ENCODE assay signal across 19 mouse cellular contexts in the genomic region with DNA sequence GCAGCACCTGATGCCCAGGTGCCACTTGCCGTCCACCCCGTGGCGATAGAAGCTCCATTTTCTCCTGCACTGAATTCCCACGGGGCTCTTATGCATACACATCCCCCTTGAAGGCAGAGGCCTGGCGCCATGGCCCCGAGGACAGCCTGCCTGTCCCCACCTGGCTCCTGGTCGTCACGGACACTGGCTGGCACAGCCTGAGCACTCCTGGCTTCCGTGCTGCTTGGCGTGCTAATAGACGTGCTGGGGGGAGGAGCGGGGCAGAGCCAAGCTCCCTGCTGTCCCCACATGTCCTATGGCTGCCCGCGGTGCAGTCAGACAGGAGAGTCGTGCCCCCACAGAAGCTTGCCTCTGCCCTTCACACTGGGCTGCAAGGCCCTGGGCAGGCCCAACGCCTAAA. TPM values are rescaled to one million over a fixed set of nuclear protein-coding genes. Genes with fewer than 3 reads are reported as not detected.
A peak's percentile ranks its signal among the peaks of the same experiment; 100 is the strongest.
DNase-seq lines count a peak whose midpoint lies in the region; ATAC-seq and TF ChIP-seq lines count a peak whose summit lies in the region.
"Had no signal": no experiment of that assay in that cellular context is flagged by ENCODE, and none has a peak within 500 bp of the region (broad histone marks: within the 10 kb centered on the region; RNA-seq: fewer than 3 reads in every experiment).

No protein-coding gene starts in this region.

- 93% methylated on average over 16 of the region's 16 CpGs for WGBS in liver, embryonic 15.5 days (ENCODE audit: insufficient replicate concordance)
- 88% methylated on average over 15 of the region's 16 CpGs for WGBS in kidney, adult 2 months

- no peaks in the 10 kb centered on the region for H3K9me3 ChIP-seq in liver, embryonic 15.5 days (replicated peaks)
- H3K9me3 ChIP-seq: forebrain, embryonic 12.5 days; heart, embryonic 12.5 days; intestine, embryonic 15.5 days; limb, embryonic 10.5 days; neural tube, embryonic 12.5 days had no signal

- H3K4me1 ChIP-seq in liver, embryonic 15.5 days (replicated peaks), result peaks cover 51% of the 10 kb centered on the region
- H3K4me1 ChIP-seq in kidney, adult 2 months (ENCODE audit: control insufficient read depth, insufficient read depth, low read length), result no peaks in the 10 kb centered on the region
- H3K4me1 ChIP-seq: forebrain, embryonic 12.5 days; heart, embryonic 12.5 days; intestine, embryonic 15.5 days; limb, embryonic 10.5 days; neural tube, embryonic 12.5 days had no signal

- peaks cover 86% of the 10 kb centered on the region for H3K36me3 ChIP-seq in liver, embryonic 15.5 days (replicated peaks)
- H3K36me3 ChIP-seq in kidney, adult 2 months (ENCODE audit: control insufficient read depth, insufficient read depth, low read length), result no peaks in the 10 kb centered on the region

- peak overlapping the region; percentile 90; the same call in 1 of the 2 replicates for H3K27ac ChIP-seq in liver, embryonic 15.5 days (replicated peaks)
- H3K27ac ChIP-seq in kidney, adult 2 months (ENCODE audit: insufficient read depth, low read depth, low read length), result no peak overlapping the region
- H3K27ac ChIP-seq: forebrain, embryonic 12.5 days; intestine, embryonic 15.5 days; kidney, postnatal 0 days; limb, embryonic 10.5 days; neural tube, embryonic 12.5 days had no signal

- no peak for ATAC-seq in liver, embryonic 15.5 days (ENCODE audit: insufficient read depth)
- ATAC-seq: intestine, embryonic 15.5 days had no signal

- H3K4me2 ChIP-seq in liver, embryonic 15.5 days, result no peak overlapping the region
- H3K4me2 ChIP-seq: forebrain, embryonic 12.5 days; heart, embryonic 12.5 days; intestine, embryonic 15.5 days; neural tube, embryonic 12.5 days had no signal

- TF ChIP-seq CTCF in kidney, adult 2 months (conservative IDR thresholded peaks at IDR 0.05; ENCODE audit: insufficient read depth, insufficient read length, low read depth, low read length), result no peak

- DNase-seq in liver, result no peak
- DNase-seq in cerebellum, adult 11 months, result peak; percentile 79
- peak; percentile 92 for DNase-seq in cerebellum, adult 9-11 months
- peak; percentile 82 for DNase-seq in gastrocnemius, postnatal 25 days
- DNase-seq in layer of hippocampus, postnatal 14 days (ENCODE audit: low spot score in 2 of 2), result no peak
- no peak for DNase-seq in kidney, adult 2 months
- DNase-seq: adrenal gland, postnatal 10 days; embryo, embryonic 11 days; heart, postnatal 36 days; lung, adult 2 months; right cerebral cortex, postnatal 4 days had no signal

- no peaks in the 10 kb centered on the region for H3K27me3 ChIP-seq in liver, embryonic 15.5 days
- H3K27me3 ChIP-seq in kidney, adult 2 months (replicated peaks; ENCODE audit: control insufficient read depth, insufficient read depth, low read length), result no peaks in the 10 kb centered on the region
- H3K27me3 ChIP-seq: forebrain, embryonic 12.5 days; heart, embryonic 12.5 days; intestine, embryonic 15.5 days; neural tube, embryonic 12.5 days had no signal

- H3K4me3 ChIP-seq in liver, embryonic 15.5 days (replicated peaks), result no peak overlapping the region
- H3K4me3 ChIP-seq in kidney, adult 2 months (ENCODE audit: insufficient read depth, low read depth, low read length), result no peak overlapping the region
- H3K4me3 ChIP-seq: forebrain, embryonic 12.5 days; heart, embryonic 12.5 days; intestine, embryonic 15.5 days; limb, embryonic 10.5 days; neural tube, embryonic 12.5 days had no signal

- no peak for TF ChIP-seq POLR2A in kidney, adult 2 months (IDR thresholded peaks at IDR 0.05; ENCODE audit: low read depth, low read length)

- no peak overlapping the region for H3K9ac ChIP-seq in liver, embryonic 15.5 days
- H3K9ac ChIP-seq: forebrain, embryonic 12.5 days; heart, embryonic 12.5 days; intestine, embryonic 15.5 days had no signal

RNA-seq across cellular contexts. Expression of gene Tmprss9, which starts 7.2 kb away (rescaled TPM):
- polyA plus RNA-seq in liver, embryonic 15.5 days (2015; fragmentation: Nextera tagmentation; extraction: Ambion mirVana), result 0.05 TPM in 1 of 2 replicates, not detected in the other
- total RNA-seq in gastrocnemius, postnatal 25 days (2021), result not detected
- total RNA-seq in layer of hippocampus, postnatal 14 days (2021), result under 1 TPM; 0.38 to 0.44 TPM
- 0.33 and 0.52 TPM in 2 replicates for polyA plus RNA-seq in kidney, adult 2 months (2012; rRNA removed)
- total RNA-seq: heart, postnatal 36 days; megakaryocyte progenitor cell, adult 5-6 weeks had no signal
- polyA plus RNA-seq: heart, embryonic 12.5 days had no signal

RNA-seq across cellular contexts. Expression of gene Sppl2b, which starts 9.4 kb away (rescaled TPM):
- 63.9 and 69.6 TPM in 2 replicates for polyA plus RNA-seq in liver, embryonic 15.5 days (2015; fragmentation: Nextera tagmentation; extraction: Ambion mirVana)
- total RNA-seq in gastrocnemius, postnatal 25 days (2021), result 10 to 100 TPM; 21.7 to 23.6 TPM
- total RNA-seq in layer of hippocampus, postnatal 14 days (2021), result 10 to 100 TPM; 71.2 to 71.4 TPM
- 58.2 and 88.0 TPM in 2 replicates for polyA plus RNA-seq in kidney, adult 2 months (2012; rRNA removed)

RNA-seq across cellular contexts. Expression of gene Lsm7, which starts 9.4 kb away (rescaled TPM):
- polyA plus RNA-seq in liver, embryonic 15.5 days (2015; fragmentation: Nextera tagmentation; extraction: Ambion mirVana), result 115 TPM in 2 replicates
- 10 to 100 TPM; 19.0 to 22.3 TPM for total RNA-seq in gastrocnemius, postnatal 25 days (2021)
- 10 to 100 TPM; 47.7 to 50.5 TPM for total RNA-seq in layer of hippocampus, postnatal 14 days (2021)
- polyA plus RNA-seq in kidney, adult 2 months (2012; rRNA removed), result 79.0 and 98.1 TPM in 2 replicates

RNA-seq across cellular contexts. Expression of gene Lingo3, which starts 20.6 kb away (rescaled TPM):
- polyA plus RNA-seq in liver, embryonic 15.5 days (2015; fragmentation: Nextera tagmentation; extraction: Ambion mirVana), result not detected in 2 replicates
- total RNA-seq in gastrocnemius, postnatal 25 days (2021), result 10 to 100 TPM; 13.3 to 15.5 TPM
- 10 to 100 TPM; 32.6 to 35.5 TPM for total RNA-seq in layer of hippocampus, postnatal 14 days (2021)
- polyA plus RNA-seq in kidney, adult 2 months (2012; rRNA removed), result 0.03 and 0.09 TPM in 2 replicates
- total RNA-seq: megakaryocyte progenitor cell, adult 5-6 weeks had no signal

RNA-seq across cellular contexts. Expression of gene Timm13, which starts 36.3 kb away (rescaled TPM):
- polyA plus RNA-seq in liver, embryonic 15.5 days (2015; fragmentation: Nextera tagmentation; extraction: Ambion mirVana), result 163 and 165 TPM in 2 replicates
- total RNA-seq in gastrocnemius, postnatal 25 days (2021), result 100 to 1,000 TPM; 114 to 125 TPM
- 100 to 1,000 TPM; 161 to 172 TPM for total RNA-seq in layer of hippocampus, postnatal 14 days (2021)
- polyA plus RNA-seq in kidney, adult 2 months (2012; rRNA removed), result 375 and 474 TPM in 2 replicates

Comparison
In these comparisons a context has a peak if more than half of its experiments do, and no peak if none do; other contexts are left out.
1. DNase-seq: peak in cerebellum, adult 11 months (single experiment), cerebellum, adult 9-11 months (single experiment) and gastrocnemius, postnatal 25 days (single experiment); none in liver (single experiment), layer of hippocampus, postnatal 14 days (0 of 2) and kidney, adult 2 months (single experiment).